Comparison of ENCODE assay signal across 8 mouse cellular contexts in the genomic region with DNA sequence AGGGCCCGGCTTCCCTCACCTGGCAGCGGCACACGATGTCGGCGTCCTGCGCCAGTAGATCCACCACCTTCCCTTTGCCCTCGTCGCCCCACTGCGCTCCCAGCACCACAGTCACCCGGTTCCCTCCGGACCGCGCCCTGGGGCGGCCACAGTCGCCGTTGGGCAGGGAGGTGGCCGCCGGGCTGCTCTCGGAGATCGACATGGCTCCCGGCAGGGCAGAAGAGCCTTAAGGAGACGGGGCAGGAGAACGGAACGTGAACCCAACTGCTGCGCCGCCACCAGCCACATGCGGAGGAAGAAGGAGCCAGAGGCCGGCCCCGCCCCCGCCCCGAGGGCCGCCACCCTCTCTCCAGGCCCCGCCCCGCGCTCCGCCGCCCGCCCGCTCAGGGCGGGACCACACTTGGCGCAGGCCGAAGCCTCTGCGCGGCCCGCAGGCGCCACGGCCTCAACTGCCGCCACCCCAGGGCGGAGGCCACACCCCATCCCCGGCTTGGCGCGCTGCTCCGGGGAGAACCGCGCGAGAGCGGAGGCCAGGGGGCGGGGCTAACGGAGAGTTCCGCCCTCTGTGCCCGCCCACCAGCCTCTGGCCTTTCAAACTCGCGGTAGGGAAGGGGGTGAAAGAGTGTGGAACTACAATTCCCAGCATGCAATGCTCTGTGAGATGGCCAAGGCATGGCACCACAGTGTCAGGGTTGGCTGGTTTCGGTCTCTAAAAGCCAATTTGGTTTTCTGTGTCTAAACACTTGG. TPM values are rescaled to one million over a fixed set of nuclear protein-coding genes. Genes with fewer than 3 reads are reported as not detected.
DNase-seq lines count a peak whose midpoint lies in the region; ATAC-seq and TF ChIP-seq lines count a peak whose summit lies in the region.

A gene (minus strand): TSS at position 319 of the 747 bp plus-strand sequence.

- peak within 1 kb of the TSS; percentile 97 for H3K4me3 ChIP-seq in E14TG2a.4 (replicated peaks; ENCODE audit: low read length)
- H3K4me3 ChIP-seq in forebrain, embryonic 12.5 days (replicated peaks): peak within 1 kb of the TSS; percentile 82
- H3K4me3 ChIP-seq in heart, postnatal 0 days (ENCODE audit: low read depth, low read length): peak within 1 kb of the TSS; percentile 97
- H3K4me3 ChIP-seq in liver, embryonic 16.5 days (ENCODE audit: low read depth, low read length): peak within 1 kb of the TSS; percentile 81
- H3K4me3 ChIP-seq in neural tube, embryonic 13.5 days: peak within 1 kb of the TSS; percentile 91
- peak within 1 kb of the TSS; percentile 93 for H3K4me3 ChIP-seq in testis, adult 2 months (ENCODE audit: control insufficient read depth, low read depth, low read length)

- peak within 1 kb of the TSS; percentile 83 for H3K9ac ChIP-seq in forebrain, embryonic 12.5 days
- H3K9ac ChIP-seq in heart, postnatal 0 days (replicated peaks; ENCODE audit: low read depth, low read length): peak within 1 kb of the TSS; percentile 91
- H3K9ac ChIP-seq in liver, embryonic 16.5 days (ENCODE audit: low read depth, low read length): peak within 1 kb of the TSS; percentile 85
- H3K9ac ChIP-seq in neural tube, embryonic 13.5 days: peak within 1 kb of the TSS; percentile 87

- H3K4me1 ChIP-seq in E14TG2a.4 (replicated peaks; ENCODE audit: low read depth, low read length): peaks cover 39% of the 10 kb centered on the region
- H3K4me1 ChIP-seq in forebrain, embryonic 12.5 days: peaks cover 16% of the 10 kb centered on the region
- H3K4me1 ChIP-seq in heart, postnatal 0 days (ENCODE audit: control insufficient read depth, insufficient read depth): peaks cover 12% of the 10 kb centered on the region
- H3K4me1 ChIP-seq in liver, embryonic 16.5 days (ENCODE audit: control insufficient read depth, low read depth, low read length): peaks cover 22% of the 10 kb centered on the region
- H3K4me1 ChIP-seq in neural tube, embryonic 13.5 days (replicated peaks): peaks cover 17% of the 10 kb centered on the region
- peaks cover 6% of the 10 kb centered on the region for H3K4me1 ChIP-seq in testis, adult 2 months (ENCODE audit: control insufficient read depth, insufficient read depth, low read length)

- H3K4me2 ChIP-seq in forebrain, embryonic 12.5 days: peak within 1 kb of the TSS; percentile 67
- H3K4me2 ChIP-seq in heart, postnatal 0 days (ENCODE audit: low read depth, low read length): peak within 1 kb of the TSS; percentile 93
- peak within 1 kb of the TSS; percentile 85 for H3K4me2 ChIP-seq in liver, embryonic 16.5 days (ENCODE audit: low read depth, low read length)
- peak within 1 kb of the TSS; percentile 67 for H3K4me2 ChIP-seq in neural tube, embryonic 13.5 days

- ATAC-seq in forebrain, embryonic 12.5 days (ENCODE audit: low FRiP score): peak; percentile 99
- peak; percentile 99 for ATAC-seq in heart, postnatal 0 days (ENCODE audit: insufficient read depth, low read depth)
- peak; percentile 99 for ATAC-seq in liver, embryonic 16.5 days (ENCODE audit: low read depth)
- ATAC-seq in neural tube, embryonic 13.5 days (ENCODE audit: low read depth): peak; percentile 99

- H3K27me3 ChIP-seq in E14TG2a.4 (ENCODE audit: insufficient read depth, low read length): no peaks in the 10 kb centered on the region
- no peaks in the 10 kb centered on the region for H3K27me3 ChIP-seq in forebrain, embryonic 12.5 days
- H3K27me3 ChIP-seq in heart, postnatal 0 days (ENCODE audit: control insufficient read depth, insufficient read depth, low read length): no peaks in the 10 kb centered on the region
- no peaks in the 10 kb centered on the region for H3K27me3 ChIP-seq in liver, embryonic 16.5 days (ENCODE audit: control insufficient read depth, insufficient read depth, low read depth, low read length)
- no peaks in the 10 kb centered on the region for H3K27me3 ChIP-seq in neural tube, embryonic 13.5 days
- H3K27me3 ChIP-seq in testis, adult 2 months (ENCODE audit: control insufficient read depth, insufficient read depth, low read length): no peaks in the 10 kb centered on the region

- DNase-seq in c-Kit-positive CD71-positive TER-119-positive erythroid progenitor cells, embryonic 14.5 days (ENCODE audit: low spot score): peak; percentile 98
- DNase-seq in heart, postnatal 0 days (ENCODE audit: low spot score): peak; percentile 98
- DNase-seq in kidney, postnatal 4 days: peak; percentile 98 to 99

- no peak for TF ChIP-seq EP300 in heart, postnatal 0 days (IDR thresholded peaks at IDR 0.05; ENCODE audit: low read depth)

- peak within 1 kb of the TSS; percentile 90 for H3K27ac ChIP-seq in forebrain, embryonic 12.5 days
- peak within 1 kb of the TSS; percentile 99 for H3K27ac ChIP-seq in heart, postnatal 0 days (ENCODE audit: low read depth)
- H3K27ac ChIP-seq in liver, embryonic 16.5 days (ENCODE audit: low read length): peak within 1 kb of the TSS; percentile 95
- H3K27ac ChIP-seq in neural tube, embryonic 13.5 days (replicated peaks): peak within 1 kb of the TSS; percentile 93
- peak within 1 kb of the TSS; percentile 96 for H3K27ac ChIP-seq in testis, adult 2 months (ENCODE audit: control insufficient read depth, insufficient read depth, low read depth, low read length)

- peak; percentile 87 for TF ChIP-seq POLR2A in testis, adult 2 months (IDR thresholded peaks at IDR 0.05; ENCODE audit: control insufficient read depth, low read depth, low read length)

- TF ChIP-seq CTCF in E14TG2a.4 (conservative IDR thresholded peaks at IDR 0.05; ENCODE audit: low read length): no peak
- no peak for TF ChIP-seq CTCF in heart, postnatal 0 days (IDR thresholded peaks at IDR 0.05; ENCODE audit: low read depth)
- TF ChIP-seq CTCF in testis, adult 2 months (IDR thresholded peaks at IDR 0.05; ENCODE audit: control insufficient read depth, insufficient read depth, insufficient replicate concordance, low read depth, low read length): no peak

- H3K36me3 ChIP-seq in E14TG2a.4 (ENCODE audit: insufficient read depth, low read length): peaks cover 3% of the 10 kb centered on the region; the same call in 1 of the 2 replicates
- H3K36me3 ChIP-seq in forebrain, embryonic 12.5 days (replicated peaks): no peaks in the 10 kb centered on the region
- H3K36me3 ChIP-seq in heart, postnatal 0 days (replicated peaks; ENCODE audit: control insufficient read depth, insufficient read depth, low read length): no peaks in the 10 kb centered on the region
- H3K36me3 ChIP-seq in liver, embryonic 16.5 days (ENCODE audit: control insufficient read depth, insufficient read depth): no peaks in the 10 kb centered on the region
- no peaks in the 10 kb centered on the region for H3K36me3 ChIP-seq in neural tube, embryonic 13.5 days
- H3K36me3 ChIP-seq in testis, adult 2 months (ENCODE audit: control insufficient read depth, insufficient read depth, low read length): no peaks in the 10 kb centered on the region

- H3K9me3 ChIP-seq in E14TG2a.4 (ENCODE audit: low read length): no peaks in the 10 kb centered on the region
- H3K9me3 ChIP-seq in forebrain, embryonic 12.5 days: no peaks in the 10 kb centered on the region
- no peaks in the 10 kb centered on the region for H3K9me3 ChIP-seq in heart, postnatal 0 days (replicated peaks; ENCODE audit: control insufficient read depth, low read length)
- H3K9me3 ChIP-seq in liver, embryonic 16.5 days (replicated peaks; ENCODE audit: control insufficient read depth, low read length): no peaks in the 10 kb centered on the region
- H3K9me3 ChIP-seq in neural tube, embryonic 13.5 days: no peaks in the 10 kb centered on the region

- 0% methylated on average over 48 of the region's 64 CpGs for WGBS in forebrain, embryonic 12.5 days
- under 1% methylated on average over 47 of the region's 64 CpGs for WGBS in heart, postnatal 0 days
- WGBS in liver, embryonic 16.5 days (ENCODE audit: insufficient replicate concordance): under 1% methylated on average over 57 of the region's 64 CpGs
- under 1% methylated on average over 63 of the region's 64 CpGs for WGBS in neural tube, embryonic 13.5 days

RNA-seq across cellular contexts. Expression of the gene that starts here (rescaled TPM):
- polyA plus RNA-seq in forebrain, embryonic 12.5 days (2016; fragmentation: Nextera tagmentation; extraction: Ambion mirVana): 47.0 and 49.4 TPM in 2 replicates
- 16.6 and 17.0 TPM in 2 replicates for total RNA-seq in heart, postnatal 0 days (2014; rRNA removed; ENCODE audit: low replicate concordance)
- 8.7 and 9.5 TPM in 2 replicates for polyA plus RNA-seq in heart, postnatal 0 days (2015; fragmentation: Nextera tagmentation; extraction: Ambion mirVana)
- 11.0 and 13.1 TPM in 2 replicates for polyA plus RNA-seq in liver, embryonic 16.5 days (2015; fragmentation: Nextera tagmentation; extraction: Ambion mirVana)
- polyA plus RNA-seq in neural tube, embryonic 13.5 days (2015; fragmentation: Nextera tagmentation; extraction: Ambion mirVana): 46.0 and 50.2 TPM in 2 replicates
- 25.9 and 30.7 TPM in 2 replicates for polyA plus RNA-seq in testis, adult 2 months (2012; rRNA removed)

Comparison
In these comparisons a context has a peak if more than half of its experiments do, and no peak if none do; other contexts are left out.
1. Peak in every context shown above with its lines: DNase-seq, ATAC-seq, H3K4me3 ChIP-seq and H3K27ac ChIP-seq.